Mouse (Mus musculus) spleen, adult 2 months (tissue): ENCODE results near the gene Cwc27.

ENCODE experiments used
- CTCF ChIP-seq: fragments of 200-500 bp; IDR thresholded peaks from 2 replicates; pipeline ENCODE4 v1.5.1; 2011; ENCODE audit warnings: mild to moderate bottlenecking, inconsistent platforms; ENCODE audit not compliant: insufficient read depth, insufficient read length, insufficient replicate concordance; ENCODE audit errors: extremely low read depth
- POLR2A ChIP-seq: fragments of 200-500 bp; IDR thresholded peaks from 2 replicates; pipeline ENCODE4 v1.6.1; 2011; ENCODE audit warnings: low read depth, low read length, inconsistent platforms

DNA sequence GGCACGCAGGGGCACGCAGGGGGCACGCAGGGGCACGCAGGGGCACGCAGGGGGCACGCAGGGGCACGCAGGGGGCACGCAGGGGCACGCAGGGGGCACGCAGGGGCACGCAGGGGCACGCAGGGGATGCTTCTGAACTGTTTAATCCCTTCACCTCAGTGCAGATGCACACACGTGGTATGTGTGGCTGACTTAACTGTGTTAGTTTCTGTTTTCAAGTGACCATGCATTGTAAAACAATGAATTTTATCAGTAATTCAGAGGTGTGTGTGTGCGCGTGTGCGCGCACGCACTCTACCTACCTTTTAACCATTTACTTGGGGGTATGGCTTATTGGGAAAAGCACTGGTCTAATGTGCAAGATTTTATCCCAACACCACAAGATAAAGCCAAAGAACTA is 208.4 kb downstream of the Cwc27 start:
- TF ChIP-seq CTCF (no peak), POLR2A (no peak)
